Mouse (Mus musculus) CH12.LX (cell line): Measurements from ENCODE around the gene Lrch1. TPM values are rescaled to one million over a fixed set of nuclear protein-coding genes. Genes with fewer than 3 reads are reported as not detected.
A peak's percentile ranks its signal among the peaks of the same experiment; 100 is the strongest.

ENCODE experiments used
- DNase-seq: peaks from one replicate; pipeline ENCODE4 v3.0.0-alpha.2; 2013; ENCODE audit errors: extremely low read depth
- H3K27ac ChIP-seq: 2 replicates; pipeline ENCODE4 v1.5.1; 2012; ENCODE audit warnings: low read depth, mild to moderate bottlenecking, control low read depth, moderate library complexity; ENCODE audit not compliant: insufficient read depth
- H3K27me3 ChIP-seq: replicated peaks from 2 replicates; pipeline ENCODE3; 2012; ENCODE audit warnings: inconsistent platforms
- H3K36me3 ChIP-seq, 2 experiments: replicated peaks in 1 of 2; 2 replicates each; pipeline versions ENCODE3 to v1.6.1; 2012; ENCODE audit warnings: inconsistent platforms in 1 of 2, low read length in 1 of 2, mild to moderate bottlenecking in 1 of 2, mixed read lengths in 1 of 2, moderate library complexity in 1 of 2; ENCODE audit not compliant: control insufficient read depth in 1 of 2, insufficient read depth in 1 of 2
- H3K4me1 ChIP-seq, 2 experiments: 2 replicates each; pipeline ENCODE4 v1.6.1; 2012; ENCODE audit warnings: inconsistent platforms in 1 of 2, moderate library complexity in 1 of 2; ENCODE audit not compliant: insufficient read depth in 2 of 2, control insufficient read depth in 1 of 2
- H3K4me2 ChIP-seq: 2 replicates; pipeline ENCODE4 v1.6.1; 2012; ENCODE audit warnings: low read depth, mild to moderate bottlenecking, control low read depth; ENCODE audit not compliant: poor library complexity, insufficient read depth, severe bottlenecking
- H3K4me3 ChIP-seq, 3 experiments: fragments of 150-350 bp in 1 of 3; sonication (generic) in 1 of 3; replicated peaks in 1 of 3; 2 replicates each; pipeline versions ENCODE3 to v1.5.1; 2011 to 2012; ENCODE audit warnings: low read depth in 2 of 3, low read length in 2 of 3, mild to moderate bottlenecking in 2 of 3, moderate library complexity in 2 of 3, control low read depth in 1 of 3, improper control_type of control experiment in 1 of 3, inconsistent platforms in 1 of 3, mixed read lengths in 1 of 3; ENCODE audit not compliant: poor library complexity in 1 of 3
- H3K79me2 ChIP-seq: replicated peaks from 2 replicates; pipeline ENCODE4 v1.6.1; 2012; ENCODE audit warnings: mild to moderate bottlenecking, moderate library complexity; ENCODE audit not compliant: control insufficient read depth, poor library complexity, insufficient read depth, severe bottlenecking; ENCODE audit errors: extremely low read depth
- H3K9ac ChIP-seq: 2 replicates; pipeline ENCODE4 v1.6.1; 2012; ENCODE audit warnings: low read depth, mild to moderate bottlenecking, control low read depth, moderate library complexity; ENCODE audit not compliant: insufficient read depth
- H3K9me3 ChIP-seq: replicated peaks from 2 replicates; pipeline ENCODE3; 2012; ENCODE audit warnings: low read length, inconsistent platforms, mixed read lengths
- BHLHE40 ChIP-seq: IDR thresholded peaks from 2 replicates; pipeline ENCODE4 v1.6.1; 2011; ENCODE audit warnings: mild to moderate bottlenecking, low read depth, low read length, improper control_type of control experiment
- CHD2 ChIP-seq: IDR thresholded peaks from 2 replicates; pipeline ENCODE4 v1.6.1; 2011; ENCODE audit warnings: low read length, improper control_type of control experiment
- E2F4 ChIP-seq: IDR thresholded peaks from 2 replicates; pipeline ENCODE4 v1.6.1; 2011; ENCODE audit warnings: low read depth, low read length, improper control_type of control experiment; ENCODE audit not compliant: insufficient replicate concordance
- EP300 ChIP-seq: IDR thresholded peaks from 2 replicates; pipeline ENCODE4 v1.6.1; 2011; ENCODE audit warnings: low read length, improper control_type of control experiment
- JUN ChIP-seq: IDR thresholded peaks from 2 replicates; pipeline ENCODE4 v1.6.1; 2011; ENCODE audit warnings: low read depth, mild to moderate bottlenecking, low read length, improper control_type of control experiment, moderate library complexity; ENCODE audit not compliant: insufficient read depth
- JUND ChIP-seq: conservative IDR thresholded peaks from 2 replicates; pipeline ENCODE4 v1.6.1; 2011; ENCODE audit warnings: low read depth, low read length, improper control_type of control experiment
- KAT2A ChIP-seq: IDR thresholded peaks from 2 replicates; pipeline ENCODE4 v1.6.1; 2012; ENCODE audit warnings: low read length, improper control_type of control experiment, inconsistent platforms; ENCODE audit not compliant: insufficient replicate concordance
- MAX ChIP-seq: IDR thresholded peaks from 2 replicates; pipeline ENCODE4 v1.6.1; 2011; ENCODE audit warnings: low read length, improper control_type of control experiment
- MAZ ChIP-seq: IDR thresholded peaks from 2 replicates; pipeline ENCODE4 v1.6.1; 2012; ENCODE audit warnings: low read depth, mild to moderate bottlenecking, inconsistent platforms, low read length, improper control_type of control experiment, moderate library complexity
- POLR2A ChIP-seq: IDR thresholded peaks from 2 replicates; pipeline ENCODE4 v1.6.1; 2011; ENCODE audit warnings: low read depth, mild to moderate bottlenecking, improper control_type of control experiment, low read length
- POLR2AphosphoS2 ChIP-seq: IDR thresholded peaks from 2 replicates; pipeline ENCODE4 v1.6.1; 2011; ENCODE audit warnings: low read depth, low read length, improper control_type of control experiment
- RCOR1 ChIP-seq: conservative IDR thresholded peaks from 2 replicates; pipeline ENCODE4 v1.6.1; 2012; ENCODE audit warnings: low read depth, mild to moderate bottlenecking, inconsistent platforms, low read length, improper control_type of control experiment
- TBP ChIP-seq: conservative IDR thresholded peaks from 2 replicates; pipeline ENCODE4 v1.6.1; 2011; ENCODE audit warnings: low read depth, low read length, improper control_type of control experiment
- TCF12 ChIP-seq: IDR thresholded peaks from 2 replicates; pipeline ENCODE4 v1.6.1; 2014; ENCODE audit warnings: low read depth, mild to moderate bottlenecking, inconsistent platforms, low read length, improper control_type of control experiment
- USF1 ChIP-seq: IDR thresholded peaks from 2 replicates; pipeline ENCODE4 v1.6.1; 2014; ENCODE audit warnings: low read depth, mild to moderate bottlenecking, inconsistent platforms, low read length, improper control_type of control experiment
- USF2 ChIP-seq: conservative IDR thresholded peaks from 2 replicates; pipeline ENCODE4 v1.6.1; 2011; ENCODE audit warnings: low read depth, low read length, improper control_type of control experiment
- ZNF384 ChIP-seq: IDR thresholded peaks from 2 replicates; pipeline ENCODE4 v1.6.1; 2012; ENCODE audit warnings: low read depth, low read length, improper control_type of control experiment, inconsistent platforms
- dilution Hi-C: fragments of 300-500 bp; cut with MboI; formaldehyde crosslinking; loops from 2 replicates; pipeline ENCODE4 v1.14.3; 2020; ENCODE audit warnings: low sequenced_read_pairs; ENCODE audit not compliant: extremely low pct_unique_long_range_greater_than_20kb, extremely low pct_ligation_motif_present
- in situ Hi-C: fragments of 300-500 bp; cut with MboI; formaldehyde crosslinking; loops from 3 replicates; pipeline ENCODE4 v1.14.3; 2019; ENCODE audit warnings: low sequenced_read_pairs, low pct_ligation_motif_present, low pct_unique_long_range_greater_than_20kb, mixed read lengths
- polyA plus RNA-seq: library from polyadenylated mRNA; unstranded; fragments of >175 nt; gene quantifications from 2 replicates; pipeline ENCODE4 v1.2.1, GENCODE M21; 2012; ENCODE audit warnings: low read depth; ENCODE audit not compliant: insufficient read length
- total RNA-seq, 2 experiments: library from RNA; depleted of rRNA; stranded (reverse); fragments of 300-350 nt in 1 of 2; fragments of >200 nt in 1 of 2; gene quantifications; 2 replicates each; pipeline ENCODE4 v1.2.3; 2012 to 2014

Gene Lrch1
- total and polyA plus RNA-seq, 3 experiments = 10.3 to 23.3 (median 12.8) TPM

DNA sequence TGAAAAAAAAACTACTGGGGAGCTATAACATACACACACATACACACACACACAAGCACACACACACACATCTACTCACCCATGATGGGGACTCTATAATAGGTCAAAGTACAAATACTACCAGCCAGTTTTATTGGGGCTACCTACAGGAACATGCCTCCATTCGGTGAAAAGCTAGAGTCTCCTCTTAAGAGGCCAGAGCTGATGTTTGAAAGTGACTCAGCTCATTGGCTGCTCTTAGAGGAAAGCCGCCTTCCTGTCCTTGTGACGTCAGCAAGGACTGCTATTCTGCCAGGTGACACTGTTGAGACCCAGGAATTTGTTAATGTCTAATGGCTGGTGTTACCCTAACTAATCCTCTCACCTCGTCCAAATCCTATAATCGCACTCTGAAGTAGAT is 25.0 kb upstream of the Lrch1 start:
- in situ Hi-C loops = no loop called here
- H3K4me3 ChIP-seq = no peak overlapping the region
- no peak for DNase-seq
- H3K27me3 ChIP-seq = no peaks in the 10 kb centered on the region
- H3K9ac ChIP-seq = no peak overlapping the region
- H3K36me3 ChIP-seq = no peaks in the 10 kb centered on the region
- H3K9me3 ChIP-seq = peaks cover under 1% of the 10 kb centered on the region
- H3K79me2 ChIP-seq = no peaks in the 10 kb centered on the region
- H3K4me2 ChIP-seq = no peak overlapping the region
- no peak overlapping the region for H3K27ac ChIP-seq
- peaks cover 6 to 30% of the 10 kb centered on the region in 2 experiments for H3K4me1 ChIP-seq
- no peak for TF ChIP-seq E2F4
- TF ChIP-seq, all 38 proteins: peak for 0
- dilution Hi-C loops = no loop called here

DNA sequence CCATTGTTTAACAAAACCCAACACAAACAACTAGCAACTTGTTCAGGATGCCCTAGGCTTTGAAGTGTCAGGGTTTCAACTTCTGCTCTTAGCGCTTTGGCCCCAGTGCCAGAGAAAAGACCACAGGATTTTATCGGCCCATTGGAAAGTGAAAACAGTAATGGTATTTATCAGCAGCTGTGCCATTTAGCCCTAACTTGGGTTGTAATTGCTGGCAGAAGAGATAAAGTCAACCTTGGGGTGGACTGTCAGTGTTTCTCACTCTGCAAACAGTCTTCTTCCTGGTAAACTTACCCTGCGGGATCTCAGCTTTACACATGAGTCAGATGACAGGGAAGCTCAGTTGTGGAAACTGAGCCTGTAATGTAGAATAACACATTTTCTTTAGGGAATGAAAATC is 24.5 kb upstream of the Lrch1 start:
- no peak for DNase-seq
- Histone ChIP-seq H3K27me3 (no peaks in the 10 kb centered on the region), H3K27ac (no peak overlapping the region), H3K9ac (no peak overlapping the region), H3K4me1 (peaks cover 6 to 26% of the 10 kb centered on the region in 2 experiments), H3K4me2 (no peak overlapping the region), H3K4me3 (no peak overlapping the region), H3K9me3 (peaks cover 5% of the 10 kb centered on the region), H3K36me3 (no peaks in the 10 kb centered on the region), H3K79me2 (no peaks in the 10 kb centered on the region)
- TF ChIP-seq JUND (no peak), TBP (no peak), RCOR1 (no peak), E2F4 (no peak), MAZ (no peak), BHLHE40 (no peak), MAX (no peak), POLR2A (no peak), POLR2AphosphoS2 (no peak), TCF12 (no peak), JUN (no peak), USF1 (no peak), USF2 (no peak)
- dilution Hi-C loops (no loop called here), in situ Hi-C loops (no loop called here)

DNA sequence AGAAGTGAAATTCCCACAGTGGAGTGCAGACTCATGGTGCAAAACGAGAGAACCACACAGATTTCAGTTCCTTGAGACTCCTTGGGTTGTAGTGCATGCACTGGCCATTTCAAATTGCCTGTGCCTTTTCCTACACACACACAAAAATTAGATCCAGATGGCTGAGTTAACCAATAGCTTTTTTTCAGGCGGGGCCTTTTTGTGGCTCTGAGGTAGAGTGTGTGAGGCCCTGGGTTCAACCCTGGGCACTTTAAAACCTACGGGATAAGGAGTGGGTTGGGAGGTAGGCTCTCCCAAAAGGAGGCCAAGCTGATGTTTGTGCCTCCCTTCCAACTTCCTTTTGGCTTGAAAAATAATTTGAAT is 15.7 kb upstream of the Lrch1 start:
- in situ Hi-C loops (no loop called here), dilution Hi-C loops (no loop called here)
- no peak for DNase-seq
- no peak overlapping the region for H3K9ac ChIP-seq
- peaks cover 9% of the 10 kb centered on the region for H3K9me3 ChIP-seq
- no peaks in the 10 kb centered on the region for H3K79me2 ChIP-seq
- no peak overlapping the region for H3K4me2 ChIP-seq
- peaks cover 0 to 13% of the 10 kb centered on the region in 2 experiments; a peak in 2 of 4 replicates for H3K4me1 ChIP-seq
- H3K27ac ChIP-seq = no peak overlapping the region
- H3K36me3 ChIP-seq = no peaks in the 10 kb centered on the region
- no peak overlapping the region for H3K4me3 ChIP-seq
- H3K27me3 ChIP-seq = no peaks in the 10 kb centered on the region
- TF ChIP-seq JUND = no peak
- no peak for TF ChIP-seq POLR2A
- TF ChIP-seq KAT2A = no peak
- no peak for TF ChIP-seq CHD2
- no peak for TF ChIP-seq ZNF384
- TF ChIP-seq EP300 = 0 out of 2 replicates have a peak, but pooled peaks have one; percentile 17
